Mouse (Mus musculus): Measurements from ENCODE around the gene 9630041A04Rik.

- TF ChIP-seq GATA1 (IDR thresholded peaks at IDR 0.05; ENCODE audit: borderline replicate concordance, low read length) (no peak), FLI1 (IDR thresholded peaks at IDR 0.05; ENCODE audit: low read length) (no peak)
Measured at GRCm38 (mm10) chr9:101933946-101934573, 72.4 kb downstream of the 9630041A04Rik start.

Measured in megakaryocyte, embryonic 14.5 days (primary cell).